Mouse (Mus musculus) cerebellum, adult 2 months (tissue): ENCODE results near the gene Derl3. TPM values are rescaled to one million over a fixed set of nuclear protein-coding genes. Genes with fewer than 3 reads are reported as not detected.
A peak's percentile ranks its signal among the peaks of the same experiment; 100 is the strongest.

Experiments used
- DNase-seq, 2 experiments: peaks; one replicate each; pipeline ENCODE4 v3.0.0; 2021
- H3K27ac ChIP-seq: fragments of 200-500 bp; 2 replicates; pipeline ENCODE4 v1.5.1; 2012; ENCODE audit warnings: low read length, control low read depth, inconsistent platforms; ENCODE audit not compliant: insufficient read depth
- H3K27me3 ChIP-seq: fragments of 200-500 bp; 2 replicates; pipeline ENCODE4 v1.6.1; 2012; ENCODE audit warnings: inconsistent platforms, mild to moderate bottlenecking, low read length, moderate library complexity; ENCODE audit not compliant: control insufficient read depth, insufficient read depth
- H3K4me1 ChIP-seq: fragments of 200-500 bp; 2 replicates; pipeline ENCODE4 v1.6.1; 2011; ENCODE audit warnings: low read length; ENCODE audit not compliant: control insufficient read depth, insufficient read depth
- H3K4me3 ChIP-seq: fragments of 200-500 bp; replicated peaks from 2 replicates; pipeline ENCODE3; 2011; ENCODE audit warnings: mild to moderate bottlenecking, low read depth, low read length, control low read depth; ENCODE audit not compliant: insufficient read depth
- CTCF ChIP-seq: fragments of 200-500 bp; IDR thresholded peaks from 2 replicates; pipeline ENCODE4 v1.5.1; 2011; ENCODE audit warnings: low read depth, mild to moderate bottlenecking, control low read depth, low read length, moderate library complexity, borderline replicate concordance; ENCODE audit not compliant: insufficient read depth
- POLR2A ChIP-seq: fragments of 200-500 bp; IDR thresholded peaks from 2 replicates; pipeline ENCODE4 v1.6.1; 2011; ENCODE audit warnings: low read length, control low read depth, borderline replicate concordance; ENCODE audit not compliant: insufficient read depth
- WGBS: fragments of 180-500 bp; shearing (Covaris S2); methylation state at CpG from one replicate; pipeline ENCODE4 v1.1.7; 2018; 5-methylcytosine and 5-hydroxymethylcytosine counted together
- polyA plus RNA-seq: library from polyadenylated mRNA; depleted of rRNA; stranded (reverse); fragments of >200 nt; gene quantifications from 2 replicates; pipeline ENCODE4 v1.2.3, GENCODE M21; 2012

Gene Derl3
- polyA plus RNA-seq, 1 experiment: 3.4 TPM

GRCm38 (mm10) chr10:75906882-75907281, 13.7 kb downstream of the Derl3 start:
- no peak overlapping the region for H3K27ac ChIP-seq
- H3K4me1 ChIP-seq: no peaks in the 10 kb centered on the region
- 92% methylated on average over 4 of the region's 4 CpGs for WGBS
- H3K4me3 ChIP-seq: no peak overlapping the region
- no peaks in the 10 kb centered on the region for H3K27me3 ChIP-seq
- no peak for DNase-seq
- no peak for TF ChIP-seq POLR2A
- no peak for TF ChIP-seq CTCF

- no peaks in the 10 kb centered on the region for H3K27me3 ChIP-seq
Observed at GRCm38 (mm10) chr10:75910698-75911097, 17.5 kb downstream of the Derl3 start.

GRCm38 (mm10) chr10:75913013-75913589, 19.9 kb downstream of the Derl3 start:
- H3K27ac ChIP-seq: no peak overlapping the region
- no peak for DNase-seq
- no peaks in the 10 kb centered on the region for H3K4me1 ChIP-seq
- TF ChIP-seq POLR2A: no peak
- no peak for TF ChIP-seq CTCF
- no peaks in the 10 kb centered on the region for H3K27me3 ChIP-seq
- WGBS: 63% methylated on average over 6 of the region's 6 CpGs
- no peak overlapping the region for H3K4me3 ChIP-seq

More at GRCm38 (mm10) chr10:75910698-75911097, 17.5 kb downstream of the Derl3 start:
- H3K4me1 ChIP-seq: no peaks in the 10 kb centered on the region
- DNase-seq: no peak
- TF ChIP-seq POLR2A: no peak
- TF ChIP-seq CTCF: no peak
- WGBS: 87% methylated on average over 2 of the region's 2 CpGs
- H3K4me3 ChIP-seq: no peak overlapping the region
- H3K27ac ChIP-seq: no peak overlapping the region

GRCm38 (mm10) chr10:75915557-75915956, 22.3 kb downstream of the Derl3 start:
- no peak for TF ChIP-seq POLR2A
- DNase-seq: no peak
- Histone ChIP-seq H3K4me1 (peaks cover 3% of the 10 kb centered on the region; the same call in 1 of the 2 replicates), H3K4me3 (no peak overlapping the region), H3K27ac (no peak overlapping the region), H3K27me3 (no peaks in the 10 kb centered on the region)
- WGBS: 88% methylated on average over 7 of the region's 7 CpGs

GRCm38 (mm10) chr10:75916840-75917239, 23.6 kb downstream of the Derl3 start:
- no peak for TF ChIP-seq CTCF
- TF ChIP-seq POLR2A: no peak
- 83% methylated on average over 8 of the region's 8 CpGs for WGBS
- Histone ChIP-seq H3K4me1 (peaks cover 3% of the 10 kb centered on the region; the same call in 1 of the 2 replicates), H3K27ac (no peak overlapping the region), H3K4me3 (no peak overlapping the region), H3K27me3 (no peaks in the 10 kb centered on the region)
- DNase-seq: no peak

- no peaks in the 10 kb centered on the region for H3K27me3 ChIP-seq
- 68% methylated on average over 5 of the region's 5 CpGs for WGBS
- TF ChIP-seq POLR2A (no peak), CTCF (no peak)
- DNase-seq: no peak
- H3K4me3 ChIP-seq: no peak overlapping the region
- peaks cover 7% of the 10 kb centered on the region; the same call in 1 of the 2 replicates for H3K4me1 ChIP-seq
- H3K27ac ChIP-seq: no peak overlapping the region
Observed at GRCm38 (mm10) chr10:75919026-75919425, 25.8 kb downstream of the Derl3 start.

- TF ChIP-seq POLR2A (peak; percentile 98), CTCF (no peak)
- H3K4me3 ChIP-seq: peak within 1 kb of the TSS; percentile 93
Observed at GRCm38 (mm10) chr10:75921026-75921725, 28.0 kb downstream of the Derl3 start, which contains the start of gene Smarcb1. Smarcb1 (minus strand) TSS chr10:75921617.

More at GRCm38 (mm10) chr10:75921026-75921725, 28.0 kb downstream of the Derl3 start, which contains the start of gene Smarcb1:
- peaks cover 7% of the 10 kb centered on the region; the same call in 1 of the 2 replicates for H3K4me1 ChIP-seq
- peak within 1 kb of the TSS; percentile 96 for H3K27ac ChIP-seq
- WGBS: under 1% methylated on average over 76 of the region's 76 CpGs
- DNase-seq: peak; percentile 96
- H3K27me3 ChIP-seq: no peaks in the 10 kb centered on the region
